Mouse (Mus musculus): ENCODE results near the gene Spg7. TPM values are rescaled to one million over a fixed set of nuclear protein-coding genes. Genes with fewer than 3 reads are reported as not detected.
"Not testable (repeated sequence)": the region's sequence is repeated elsewhere in the genome, so short reads cannot be mapped to it uniquely, and the experiment has no call there.

Spg7 gene
- polyA plus RNA-seq, 1 experiment from 2014 or later, result 34.2 TPM

GRCm38 (mm10) chr8:123024226-123024625 is 38.5 kb upstream of the Spg7 start:
- ATAC-seq (no peak), DNase-seq (ENCODE audit: low spot score) (no peak)
- H3K9ac ChIP-seq (ENCODE audit: low read length), result no peak overlapping the region
- WGBS, result 99% methylated on average over 2 of the region's 2 CpGs
- no peaks in the 10 kb centered on the region for H3K36me3 ChIP-seq (ENCODE audit: control insufficient read depth, insufficient read depth, low read length)
- no peak overlapping the region for H3K4me2 ChIP-seq (ENCODE audit: low read length)
- no peaks in the 10 kb centered on the region; the same call in 1 of the 2 replicates for H3K4me1 ChIP-seq (ENCODE audit: control insufficient read depth, insufficient read depth, low read length)
- H3K9me3 ChIP-seq (replicated peaks; ENCODE audit: control insufficient read depth, low read length), result no peaks in the 10 kb centered on the region
- H3K27me3 ChIP-seq (replicated peaks; ENCODE audit: control insufficient read depth, insufficient read depth, low read length), result no peaks in the 10 kb centered on the region
- no peak overlapping the region for H3K4me3 ChIP-seq (ENCODE audit: low read depth, low read length)
- H3K27ac ChIP-seq (ENCODE audit: low read depth, low read length), result no peak overlapping the region

DNA sequence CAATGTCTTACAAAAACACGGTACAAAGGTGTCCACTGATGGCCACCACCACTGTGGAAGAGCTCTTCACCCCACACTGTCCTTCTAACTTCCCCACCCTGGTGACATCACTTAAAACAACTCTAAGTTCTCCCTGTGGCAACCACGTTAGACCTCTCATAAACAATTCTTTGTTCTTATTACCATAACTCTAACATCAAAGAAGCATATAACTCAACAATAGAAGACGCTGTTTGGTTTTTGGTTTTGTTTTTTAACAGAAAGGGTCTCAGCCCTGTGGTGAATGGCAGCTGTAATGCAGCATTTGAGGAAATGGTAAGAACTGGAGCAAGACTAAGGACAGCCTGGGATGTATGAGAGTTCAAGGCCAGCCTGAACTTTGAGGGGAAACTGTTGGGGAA is 36.8 kb upstream of the Spg7 start:
- H3K36me3 ChIP-seq (ENCODE audit: control insufficient read depth, insufficient read depth, low read length), result no peaks in the 10 kb centered on the region
- 88% methylated on average over 3 of the region's 3 CpGs for WGBS
- H3K27ac ChIP-seq (ENCODE audit: low read depth, low read length), result no peak overlapping the region
- no peak overlapping the region for H3K4me2 ChIP-seq (ENCODE audit: low read length)
- no peak overlapping the region for H3K4me3 ChIP-seq (ENCODE audit: low read depth, low read length)
- H3K4me1 ChIP-seq (ENCODE audit: control insufficient read depth, insufficient read depth, low read length), result no peaks in the 10 kb centered on the region; the same call in 1 of the 2 replicates
- no peaks in the 10 kb centered on the region for H3K9me3 ChIP-seq (replicated peaks; ENCODE audit: control insufficient read depth, low read length)
- no peak for ATAC-seq
- H3K27me3 ChIP-seq (replicated peaks; ENCODE audit: control insufficient read depth, insufficient read depth, low read length), result no peaks in the 10 kb centered on the region
- H3K9ac ChIP-seq (ENCODE audit: low read length), result no peak overlapping the region
- DNase-seq (ENCODE audit: low spot score), result no peak

- Histone ChIP-seq H3K4me3 (ENCODE audit: low read depth, low read length) (no peak overlapping the region), H3K4me1 (ENCODE audit: control insufficient read depth, insufficient read depth, low read length) (no peaks in the 10 kb centered on the region; the same call in 1 of the 2 replicates), H3K36me3 (ENCODE audit: control insufficient read depth, insufficient read depth, low read length) (no peaks in the 10 kb centered on the region), H3K27me3 (replicated peaks; ENCODE audit: control insufficient read depth, insufficient read depth, low read length) (no peaks in the 10 kb centered on the region), H3K9me3 (replicated peaks; ENCODE audit: control insufficient read depth, low read length) (no peaks in the 10 kb centered on the region), H3K4me2 (ENCODE audit: low read length) (no peak overlapping the region), H3K9ac (ENCODE audit: low read length) (no peak overlapping the region), H3K27ac (ENCODE audit: low read depth, low read length) (no peak overlapping the region)
- ATAC-seq, result no peak
- WGBS, result 92% methylated on average over 8 of the region's 8 CpGs
- DNase-seq (ENCODE audit: low spot score), result no peak
Observed at GRCm38 (mm10) chr8:123027786-123028185, 35.0 kb upstream of the Spg7 start.

DNA sequence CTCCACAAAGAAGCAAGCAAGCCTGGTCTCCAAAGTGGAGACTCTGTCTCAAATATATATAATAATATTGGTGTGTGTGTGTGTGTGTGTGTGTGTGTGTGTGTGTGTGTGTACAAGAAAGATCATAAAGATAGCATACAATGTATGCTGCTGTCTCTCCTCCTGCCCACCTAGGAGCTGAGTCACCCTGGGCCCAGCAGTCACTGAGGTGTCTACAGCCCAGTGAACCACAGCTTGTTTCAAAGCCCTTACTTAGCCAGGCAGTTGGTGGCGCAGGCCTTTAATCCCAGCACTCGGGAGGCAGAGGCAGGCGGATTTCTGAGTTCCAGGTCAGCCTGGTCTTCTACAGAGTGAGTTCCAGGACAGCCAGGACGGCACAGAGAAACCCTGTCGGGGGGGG is 32.7 kb upstream of the Spg7 start:
- not testable (repeated sequence) for DNase-seq (ENCODE audit: low spot score); ATAC-seq; H3K9ac ChIP-seq (ENCODE audit: low read length); H3K4me2 ChIP-seq (ENCODE audit: low read length); H3K9me3 ChIP-seq (replicated peaks; ENCODE audit: control insufficient read depth, low read length); H3K36me3 ChIP-seq (ENCODE audit: control insufficient read depth, insufficient read depth, low read length); H3K4me1 ChIP-seq (ENCODE audit: control insufficient read depth, insufficient read depth, low read length); H3K4me3 ChIP-seq (ENCODE audit: low read depth, low read length); H3K27me3 ChIP-seq (replicated peaks; ENCODE audit: control insufficient read depth, insufficient read depth, low read length); H3K27ac ChIP-seq (ENCODE audit: low read depth, low read length)
- 88% methylated on average over 4 of the region's 5 CpGs for WGBS

DNA sequence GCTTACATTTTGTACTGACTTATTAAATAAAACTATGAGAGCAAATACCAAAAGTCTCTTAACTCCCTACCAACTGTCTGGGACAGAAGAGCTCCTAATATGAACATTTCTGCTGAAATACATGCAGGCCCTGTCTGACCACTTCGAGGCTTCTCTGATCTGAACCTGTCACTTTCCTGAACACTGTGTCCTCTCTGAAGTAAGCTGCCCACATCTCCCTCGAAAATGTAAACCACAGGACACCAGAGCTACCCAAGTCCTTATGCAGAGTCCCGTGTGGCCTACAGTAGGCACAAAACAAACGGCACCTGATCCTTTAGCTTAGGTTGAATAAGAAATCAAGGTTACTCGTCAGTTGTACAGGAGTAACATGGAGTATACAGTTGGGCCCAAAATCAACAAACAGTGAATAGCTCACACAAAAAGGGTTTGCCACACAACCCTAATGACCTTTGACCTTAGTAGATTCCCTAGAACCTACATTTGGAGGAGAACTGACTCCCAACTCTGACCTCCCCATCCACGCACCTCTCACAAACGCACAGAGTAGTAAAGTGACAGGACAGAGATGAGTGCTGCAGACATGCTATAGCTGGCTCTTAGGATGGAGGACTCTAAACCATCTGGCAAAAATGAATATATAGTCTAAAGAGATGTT is 31.3 kb upstream of the Spg7 start:
- no peak for ATAC-seq
- Histone ChIP-seq H3K36me3 (ENCODE audit: control insufficient read depth, insufficient read depth, low read length) (no peaks in the 10 kb centered on the region), H3K4me3 (ENCODE audit: low read depth, low read length) (no peak overlapping the region), H3K27ac (ENCODE audit: low read depth, low read length) (no peak overlapping the region), H3K9ac (ENCODE audit: low read length) (no peak overlapping the region), H3K4me2 (ENCODE audit: low read length) (no peak overlapping the region), H3K9me3 (replicated peaks; ENCODE audit: control insufficient read depth, low read length) (no peaks in the 10 kb centered on the region), H3K4me1 (ENCODE audit: control insufficient read depth, insufficient read depth, low read length) (no peaks in the 10 kb centered on the region; the same call in 1 of the 2 replicates), H3K27me3 (replicated peaks; ENCODE audit: control insufficient read depth, insufficient read depth, low read length) (no peaks in the 10 kb centered on the region)
- DNase-seq (ENCODE audit: low spot score), result no peak
- 88% methylated on average over 7 of the region's 7 CpGs for WGBS

- no peaks in the 10 kb centered on the region for H3K27me3 ChIP-seq (replicated peaks; ENCODE audit: control insufficient read depth, insufficient read depth, low read length)
- H3K4me2 ChIP-seq (ENCODE audit: low read length), result no peak overlapping the region
- no peak overlapping the region for H3K27ac ChIP-seq (ENCODE audit: low read depth, low read length)
- H3K9ac ChIP-seq (ENCODE audit: low read length), result no peak overlapping the region
- no peaks in the 10 kb centered on the region for H3K36me3 ChIP-seq (ENCODE audit: control insufficient read depth, insufficient read depth, low read length)
- ATAC-seq, result no peak
- H3K4me3 ChIP-seq (ENCODE audit: low read depth, low read length), result no peak overlapping the region
- no peaks in the 10 kb centered on the region; the same call in 1 of the 2 replicates for H3K4me1 ChIP-seq (ENCODE audit: control insufficient read depth, insufficient read depth, low read length)
- no peaks in the 10 kb centered on the region for H3K9me3 ChIP-seq (replicated peaks; ENCODE audit: control insufficient read depth, low read length)
- DNase-seq (ENCODE audit: low spot score), result no peak
Observed at GRCm38 (mm10) chr8:123032730-123033129, 30.0 kb upstream of the Spg7 start.

DNA sequence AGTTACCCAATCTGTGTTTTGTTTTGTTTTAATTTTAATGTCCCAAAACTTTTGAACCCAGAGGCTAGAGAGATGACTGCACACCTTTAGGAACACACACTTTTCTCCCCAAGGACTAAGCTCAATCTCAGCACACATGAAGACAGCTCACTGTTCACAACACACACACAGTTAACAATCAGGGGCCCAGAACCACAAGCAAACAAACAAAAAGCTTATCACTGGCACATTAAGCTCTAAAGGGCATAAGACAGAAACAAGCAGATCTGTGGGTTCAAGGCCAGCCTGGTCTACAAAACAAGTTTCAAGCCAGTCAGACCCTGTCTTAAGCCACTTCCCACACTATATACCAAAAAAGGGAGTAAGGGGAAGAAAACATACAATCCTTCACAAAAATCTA is 29.3 kb upstream of the Spg7 start:
- Histone ChIP-seq H3K9me3 (replicated peaks; ENCODE audit: control insufficient read depth, low read length) (no peaks in the 10 kb centered on the region), H3K36me3 (ENCODE audit: control insufficient read depth, insufficient read depth, low read length) (no peaks in the 10 kb centered on the region), H3K4me2 (ENCODE audit: low read length) (no peak overlapping the region), H3K27ac (ENCODE audit: low read depth, low read length) (no peak overlapping the region), H3K4me1 (ENCODE audit: control insufficient read depth, insufficient read depth, low read length) (peaks cover 2% of the 10 kb centered on the region; the same call in 1 of the 2 replicates), H3K27me3 (replicated peaks; ENCODE audit: control insufficient read depth, insufficient read depth, low read length) (no peaks in the 10 kb centered on the region), H3K9ac (ENCODE audit: low read length) (no peak overlapping the region), H3K4me3 (ENCODE audit: low read depth, low read length) (no peak overlapping the region)
- no peak for DNase-seq (ENCODE audit: low spot score)
- ATAC-seq, result no peak

DNA sequence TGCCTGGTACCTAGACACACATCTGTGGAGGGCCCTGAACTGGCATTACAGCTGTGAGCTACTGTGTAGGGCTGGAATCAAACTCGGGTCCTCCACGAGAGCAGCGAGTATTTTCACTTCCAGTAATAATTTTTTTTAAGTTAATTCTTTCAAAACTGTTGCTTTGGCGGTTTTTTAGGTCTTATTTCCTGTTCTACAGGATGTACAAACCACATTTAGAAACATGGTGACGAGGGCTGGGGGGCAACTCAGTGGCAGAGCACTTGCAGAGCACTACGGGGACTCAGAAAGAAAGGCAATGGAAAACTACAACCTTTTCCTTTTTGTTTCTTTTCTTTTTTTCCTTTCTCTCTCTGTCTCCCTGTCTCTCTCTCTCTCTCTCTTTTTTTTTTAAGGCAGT is 28.6 kb upstream of the Spg7 start:
- no peak overlapping the region for H3K9ac ChIP-seq (ENCODE audit: low read length)
- H3K4me3 ChIP-seq (ENCODE audit: low read depth, low read length), result no peak overlapping the region
- no peak overlapping the region for H3K27ac ChIP-seq (ENCODE audit: low read depth, low read length)
- no peak overlapping the region for H3K4me2 ChIP-seq (ENCODE audit: low read length)
- no peaks in the 10 kb centered on the region for H3K27me3 ChIP-seq (replicated peaks; ENCODE audit: control insufficient read depth, insufficient read depth, low read length)
- no peaks in the 10 kb centered on the region for H3K36me3 ChIP-seq (ENCODE audit: control insufficient read depth, insufficient read depth, low read length)
- DNase-seq (ENCODE audit: low spot score), result no peak
- 89% methylated on average over 6 of the region's 6 CpGs for WGBS
- H3K4me1 ChIP-seq (ENCODE audit: control insufficient read depth, insufficient read depth, low read length), result peaks cover 8% of the 10 kb centered on the region
- no peak for ATAC-seq
- H3K9me3 ChIP-seq (replicated peaks; ENCODE audit: control insufficient read depth, low read length), result no peaks in the 10 kb centered on the region

DNA sequence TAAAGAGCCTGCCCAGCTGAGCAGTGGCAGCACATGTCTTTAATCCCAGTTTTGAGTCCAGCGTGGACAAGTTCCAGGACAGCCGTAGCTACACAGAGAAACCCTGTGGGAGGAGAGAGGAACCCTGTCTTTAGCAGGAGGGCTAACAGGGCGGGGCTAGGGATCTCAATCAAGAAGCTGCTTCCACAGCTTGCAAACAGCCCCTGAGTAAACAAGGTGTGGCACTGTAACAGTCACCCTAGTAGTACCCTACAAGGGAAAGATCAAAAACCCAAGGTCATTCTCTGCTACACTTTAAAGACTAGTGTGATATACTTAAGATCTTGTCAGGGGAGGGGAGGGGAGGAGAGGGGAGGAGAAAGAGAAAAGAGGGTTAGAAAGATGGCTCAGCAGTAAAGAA is 25.8 kb upstream of the Spg7 start:
- no peak overlapping the region for H3K27ac ChIP-seq (ENCODE audit: low read depth, low read length)
- 68% methylated on average over 3 of the region's 3 CpGs for WGBS
- no peak overlapping the region for H3K4me2 ChIP-seq (ENCODE audit: low read length)
- H3K36me3 ChIP-seq (ENCODE audit: control insufficient read depth, insufficient read depth, low read length), result no peaks in the 10 kb centered on the region
- no peak overlapping the region for H3K9ac ChIP-seq (ENCODE audit: low read length)
- H3K4me3 ChIP-seq (ENCODE audit: low read depth, low read length), result no peak overlapping the region
- ATAC-seq, result no peak
- H3K4me1 ChIP-seq (ENCODE audit: control insufficient read depth, insufficient read depth, low read length), result peaks cover 25% of the 10 kb centered on the region
- H3K27me3 ChIP-seq (replicated peaks; ENCODE audit: control insufficient read depth, insufficient read depth, low read length), result no peaks in the 10 kb centered on the region
- DNase-seq (ENCODE audit: low spot score), result no peak
- H3K9me3 ChIP-seq (replicated peaks; ENCODE audit: control insufficient read depth, low read length), result no peaks in the 10 kb centered on the region
